Mouse (Mus musculus) kidney, adult 2 months (tissue): ENCODE measurements around the gene Rtn2. TPM values are rescaled to one million over a fixed set of nuclear protein-coding genes. Genes with fewer than 3 reads are reported as not detected.

ENCODE experiments used
- DNase-seq: peaks from one replicate; pipeline ENCODE4 v3.0.0; 2021
- H3K27ac ChIP-seq: fragments of 200-500 bp; 2 replicates; pipeline ENCODE4 v1.5.1; 2012; ENCODE audit warnings: low read depth, low read length, control low read depth, inconsistent platforms; ENCODE audit not compliant: insufficient read depth
- H3K27me3 ChIP-seq: fragments of 200-500 bp; replicated peaks from 2 replicates; pipeline ENCODE4 v1.6.1; 2012; ENCODE audit warnings: mild to moderate bottlenecking, moderate library complexity, low read length, inconsistent platforms; ENCODE audit not compliant: control insufficient read depth, insufficient read depth
- H3K36me3 ChIP-seq: fragments of 200-500 bp; 2 replicates; pipeline ENCODE4 v1.6.1; 2012; ENCODE audit warnings: mild to moderate bottlenecking, moderate library complexity, low read length, inconsistent platforms; ENCODE audit not compliant: control insufficient read depth, insufficient read depth
- H3K4me1 ChIP-seq: fragments of 200-500 bp; 2 replicates; pipeline ENCODE4 v1.6.1; 2011; ENCODE audit warnings: low read length; ENCODE audit not compliant: control insufficient read depth, insufficient read depth
- H3K4me3 ChIP-seq: fragments of 200-500 bp; 2 replicates; pipeline ENCODE4 v1.5.1; 2011; ENCODE audit warnings: mild to moderate bottlenecking, low read depth, low read length, control low read depth; ENCODE audit not compliant: insufficient read depth
- CTCF ChIP-seq: fragments of 200-500 bp; conservative IDR thresholded peaks from 2 replicates; pipeline ENCODE4 v1.5.1; 2011; ENCODE audit warnings: low read depth, mild to moderate bottlenecking, control low read depth, low read length, moderate library complexity, mixed read lengths; ENCODE audit not compliant: insufficient read depth, insufficient read length
- POLR2A ChIP-seq: fragments of 200-500 bp; IDR thresholded peaks from one replicate; pipeline ENCODE4 v1.6.1; 2011; ENCODE audit warnings: low read depth, low read length, control low read depth
- WGBS: fragments of 180-500 bp; shearing (Covaris S2); methylation state at CpG from one replicate; pipeline ENCODE4 v1.1.7; 2018; 5-methylcytosine and 5-hydroxymethylcytosine counted together
- polyA plus RNA-seq: library from polyadenylated mRNA; depleted of rRNA; stranded (reverse); fragments of >200 nt; gene quantifications from 2 replicates; pipeline ENCODE4 v1.2.3, GENCODE M21; 2012

Gene Rtn2
- polyA plus RNA-seq, 1 experiment, result 19.1 TPM

- WGBS, result 40% methylated on average over 5 of the region's 5 CpGs
- Histone ChIP-seq H3K4me1 (peaks cover 7% of the 10 kb centered on the region; the same call in 1 of the 2 replicates), H3K36me3 (no peaks in the 10 kb centered on the region), H3K27ac (no peak overlapping the region), H3K27me3 (no peaks in the 10 kb centered on the region), H3K4me3 (no peak overlapping the region)
- TF ChIP-seq CTCF, result no peak
- no peak for TF ChIP-seq POLR2A
- DNase-seq, result no peak
Measured at GRCm38 (mm10) chr7:19321464-19321863, 39.0 kb downstream of the Rtn2 start.

- WGBS, result 55% methylated on average over 9 of the region's 9 CpGs
- no peaks in the 10 kb centered on the region for H3K36me3 ChIP-seq
Measured at GRCm38 (mm10) chr7:19322489-19322888, 40.1 kb downstream of the Rtn2 start.

GRCm38 (mm10) chr7:19324221-19324620, 41.8 kb downstream of the Rtn2 start:
- no peaks in the 10 kb centered on the region for H3K36me3 ChIP-seq
- no peak for DNase-seq
- WGBS, result 89% methylated on average over 11 of the region's 11 CpGs
- H3K4me1 ChIP-seq, result peaks cover 11% of the 10 kb centered on the region; the same call in 1 of the 2 replicates
- no peaks in the 10 kb centered on the region for H3K27me3 ChIP-seq
- H3K4me3 ChIP-seq, result no peak overlapping the region
- TF ChIP-seq POLR2A, result no peak
- no peak for TF ChIP-seq CTCF
- no peak overlapping the region for H3K27ac ChIP-seq

More at GRCm38 (mm10) chr7:19322489-19322888, 40.1 kb downstream of the Rtn2 start:
- no peak for TF ChIP-seq POLR2A
- no peak for TF ChIP-seq CTCF
- Histone ChIP-seq H3K4me3 (no peak overlapping the region), H3K4me1 (peaks cover 11% of the 10 kb centered on the region; the same call in 1 of the 2 replicates), H3K27ac (no peak overlapping the region), H3K27me3 (no peaks in the 10 kb centered on the region)
- DNase-seq, result no peak

- TF ChIP-seq CTCF (no peak), POLR2A (no peak)
- Histone ChIP-seq H3K4me3 (no peak overlapping the region), H3K27me3 (no peaks in the 10 kb centered on the region), H3K4me1 (peaks cover 4% of the 10 kb centered on the region; the same call in 1 of the 2 replicates), H3K27ac (no peak overlapping the region), H3K36me3 (no peaks in the 10 kb centered on the region)
- WGBS, result 78% methylated on average over 21 of the region's 21 CpGs
- DNase-seq, result no peak
Measured at GRCm38 (mm10) chr7:19325262-19326199, 43.1 kb downstream of the Rtn2 start.

- Histone ChIP-seq H3K4me3 (peak overlapping the region; percentile 5), H3K4me1 (peaks cover 4% of the 10 kb centered on the region; the same call in 1 of the 2 replicates), H3K27ac (peak overlapping the region; percentile 84), H3K27me3 (no peaks in the 10 kb centered on the region), H3K36me3 (no peaks in the 10 kb centered on the region)
- peak; percentile 96 for DNase-seq
- under 1% methylated on average over 20 of the region's 20 CpGs for WGBS
- TF ChIP-seq CTCF (no peak), POLR2A (no peak)
Measured at GRCm38 (mm10) chr7:19326359-19326758, 43.9 kb downstream of the Rtn2 start.

- H3K27ac ChIP-seq, result peak overlapping the region; percentile 84
- no peaks in the 10 kb centered on the region for H3K36me3 ChIP-seq
- H3K4me1 ChIP-seq, result peaks cover 4% of the 10 kb centered on the region; the same call in 1 of the 2 replicates
- TF ChIP-seq CTCF (no peak), POLR2A (peak; percentile 15)
- peak overlapping the region; percentile 5 for H3K4me3 ChIP-seq
- DNase-seq, result peak; percentile 97
- no peaks in the 10 kb centered on the region for H3K27me3 ChIP-seq
- WGBS, result under 1% methylated on average over 22 of the region's 22 CpGs
Measured at GRCm38 (mm10) chr7:19327128-19327527, 44.7 kb downstream of the Rtn2 start.

- Histone ChIP-seq H3K27ac (no peak overlapping the region), H3K4me3 (no peak overlapping the region), H3K36me3 (no peaks in the 10 kb centered on the region), H3K4me1 (peaks cover 7% of the 10 kb centered on the region; the same call in 1 of the 2 replicates), H3K27me3 (no peaks in the 10 kb centered on the region)
- TF ChIP-seq POLR2A (no peak), CTCF (no peak)
- 83% methylated on average over 5 of the region's 5 CpGs for WGBS
- no peak for DNase-seq
Measured at GRCm38 (mm10) chr7:19327782-19328181, 45.4 kb downstream of the Rtn2 start.
